Mouse (Mus musculus) neural tube, embryonic 14.5 days (tissue): ENCODE results near the gene Cpb1. TPM values are rescaled to one million over a fixed set of nuclear protein-coding genes. Genes with fewer than 3 reads are reported as not detected.

ENCODE experiments used
- ATAC-seq: fragments of 200-750 bp; cut with Nextera tagmentation; 2 replicates; pipeline ENCODE4 v1.8.0; 2017; ENCODE audit warnings: low read depth, mild to moderate bottlenecking, moderate TSS enrichment, moderate library complexity
- H3K27ac ChIP-seq: fragments of 300-500 bp; sonication (generic); 2 replicates; pipeline ENCODE4 v1.5.1; 2014; ENCODE audit warnings: low read depth, mild to moderate bottlenecking, control low read depth, low read length, moderate library complexity, mixed read lengths
- H3K27me3 ChIP-seq: fragments of 300-500 bp; sonication (generic); 2 replicates; pipeline ENCODE4 v1.6.1; 2014; ENCODE audit warnings: low read length; ENCODE audit not compliant: control insufficient read depth, insufficient read depth
- H3K36me3 ChIP-seq: fragments of 300-500 bp; sonication (generic); 2 replicates; pipeline ENCODE4 v1.6.1; 2014; ENCODE audit warnings: low read length, mixed read lengths; ENCODE audit not compliant: control insufficient read depth, insufficient read depth
- H3K4me1 ChIP-seq: fragments of 300-500 bp; sonication (generic); 2 replicates; pipeline ENCODE4 v1.6.1; 2014; ENCODE audit warnings: low read length; ENCODE audit not compliant: control insufficient read depth, insufficient read depth
- H3K4me2 ChIP-seq: fragments of 300-500 bp; sonication (generic); 2 replicates; pipeline ENCODE4 v1.6.1; 2014; ENCODE audit warnings: mild to moderate bottlenecking, low read depth, low read length, control low read depth
- H3K4me3 ChIP-seq: fragments of 300-500 bp; sonication (generic); 2 replicates; pipeline ENCODE4 v1.5.1; 2014; ENCODE audit warnings: low read depth, low read length, control low read depth, mixed read lengths
- H3K9ac ChIP-seq: fragments of 300-500 bp; sonication (generic); replicated peaks from 2 replicates; pipeline ENCODE4 v1.6.1; 2014; ENCODE audit warnings: low read depth, mild to moderate bottlenecking, control low read depth, low read length, mixed read lengths
- H3K9me3 ChIP-seq: fragments of 300-500 bp; sonication (generic); 2 replicates; pipeline ENCODE4 v1.6.1; 2016; ENCODE audit warnings: low read length; ENCODE audit not compliant: control insufficient read depth
- WGBS: fragments of 180-500 bp; shearing (Covaris S2); extraction: QIAGEN DNeasy Blood & Tissue Kit; methylation state at CpG from one replicate; pipeline ENCODE4 v1.1.7; 2014; 5-methylcytosine and 5-hydroxymethylcytosine counted together
- polyA plus RNA-seq: library from polyadenylated mRNA; unstranded; fragments of >200 nt; fragmentation: Nextera tagmentation; extraction: Ambion mirVana; gene quantifications from 2 replicates; pipeline ENCODE4 v1.2.1, GENCODE M21; 2014

Gene Cpb1
- polyA plus RNA-seq = 0.24 and 0.43 TPM in 2 replicates

DNA sequence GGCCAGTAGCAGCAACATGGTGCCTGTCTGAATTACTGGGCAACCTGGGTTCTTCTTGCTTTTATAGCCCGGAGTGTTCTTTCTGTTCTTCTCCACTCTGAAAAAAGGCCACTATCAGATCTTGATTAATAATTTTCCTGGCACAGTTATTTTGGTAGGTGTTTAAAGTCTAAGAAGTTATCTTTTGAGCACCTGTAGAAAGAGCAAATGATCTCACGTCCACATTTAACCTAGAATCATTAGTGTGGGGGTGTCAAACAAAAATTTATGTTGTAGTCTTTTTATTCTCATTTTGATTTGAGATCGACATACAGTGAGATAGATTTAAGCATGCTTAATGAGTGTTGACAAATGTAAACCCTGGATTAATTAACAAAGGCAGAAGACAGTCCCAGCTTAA lies at the start of gene Cpb1:
Gene Cpb1, minus strand, starts transcription at position 101 of the 400 bp plus-strand sequence.
- ATAC-seq = no peak
- Histone ChIP-seq H3K4me3 (no peak within 1 kb of the TSS), H3K27me3 (no peaks in the 10 kb centered on the region), H3K9me3 (no peaks in the 10 kb centered on the region), H3K4me2 (no peak within 1 kb of the TSS), H3K27ac (no peak within 1 kb of the TSS), H3K9ac (no peak within 1 kb of the TSS), H3K36me3 (no peaks in the 10 kb centered on the region), H3K4me1 (no peaks in the 10 kb centered on the region)
- WGBS = 93% methylated on average over 3 of the region's 3 CpGs

DNA sequence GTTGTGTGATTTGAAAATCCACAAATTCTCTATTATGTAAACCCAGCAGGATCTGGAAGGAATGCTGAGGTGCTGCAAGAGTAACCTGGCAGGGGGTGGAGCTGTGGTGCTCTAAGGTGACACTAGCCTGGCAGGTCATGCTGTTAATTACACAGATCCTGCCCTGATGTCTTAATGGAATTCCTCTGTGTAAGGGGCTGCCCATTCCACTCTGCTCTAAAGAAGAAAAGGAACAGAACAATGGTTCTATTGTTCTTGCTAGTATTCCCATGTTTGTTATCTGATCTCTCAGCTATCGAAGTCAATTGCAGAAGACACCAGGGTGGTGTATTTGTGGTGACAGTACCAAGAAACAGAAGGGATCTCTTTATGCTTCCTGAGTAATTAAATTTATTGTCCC lies 41.7 kb upstream of the Cpb1 start:
- no peak overlapping the region for H3K9ac ChIP-seq
- H3K27ac ChIP-seq = no peak overlapping the region
- 26% methylated on average over 1 of the region's 1 CpGs for WGBS
- H3K4me1 ChIP-seq = no peaks in the 10 kb centered on the region
- ATAC-seq = no peak
- no peaks in the 10 kb centered on the region for H3K36me3 ChIP-seq
- no peak overlapping the region for H3K4me3 ChIP-seq
- no peaks in the 10 kb centered on the region for H3K27me3 ChIP-seq
- no peaks in the 10 kb centered on the region for H3K9me3 ChIP-seq
- H3K4me2 ChIP-seq = no peak overlapping the region

DNA sequence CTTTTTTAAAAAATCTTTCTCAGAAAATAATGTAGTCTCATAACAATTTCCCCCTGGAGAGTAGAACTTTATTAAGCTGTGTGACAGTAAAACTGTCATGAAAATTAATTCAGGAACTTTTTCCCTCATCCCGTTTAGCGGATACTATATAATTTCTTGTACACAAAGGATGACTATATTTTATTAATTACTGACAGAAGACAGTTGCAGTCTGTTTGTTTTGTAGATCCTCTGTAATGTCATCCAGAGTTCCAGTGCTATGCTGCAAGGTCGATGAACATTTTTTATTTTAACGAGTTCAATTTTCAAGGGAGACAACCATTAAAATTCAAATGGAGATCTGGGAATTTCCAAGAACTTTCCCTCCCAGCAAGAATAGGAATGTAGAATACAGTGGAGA lies 33.6 kb upstream of the Cpb1 start:
- 82% methylated on average over 4 of the region's 4 CpGs for WGBS
- H3K27ac ChIP-seq = no peak overlapping the region
- no peak overlapping the region for H3K9ac ChIP-seq
- no peak for ATAC-seq
- H3K9me3 ChIP-seq = no peaks in the 10 kb centered on the region
- H3K4me2 ChIP-seq = no peak overlapping the region
- no peaks in the 10 kb centered on the region for H3K4me1 ChIP-seq
- no peaks in the 10 kb centered on the region for H3K36me3 ChIP-seq
- no peak overlapping the region for H3K4me3 ChIP-seq
- no peaks in the 10 kb centered on the region for H3K27me3 ChIP-seq

DNA sequence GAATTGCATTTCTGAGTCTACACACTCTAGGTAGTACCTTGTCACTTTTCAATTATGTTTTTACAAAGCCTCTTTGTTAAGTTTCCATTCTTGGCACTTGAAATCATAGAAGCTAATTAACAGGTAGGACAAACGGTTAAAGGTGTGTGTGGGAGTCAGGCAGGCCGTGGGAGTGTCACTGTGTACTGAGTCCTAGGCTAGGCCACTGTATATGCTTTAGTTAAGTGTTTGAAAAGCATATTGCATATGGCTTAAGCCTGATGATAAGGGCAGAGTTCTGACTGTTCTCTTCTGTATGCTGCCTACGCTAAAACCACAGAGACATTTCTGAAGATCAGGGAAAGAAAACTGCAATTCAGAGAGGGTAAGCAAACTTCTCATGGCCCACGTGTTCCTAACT lies 31.7 kb upstream of the Cpb1 start:
- H3K4me1 ChIP-seq = no peaks in the 10 kb centered on the region
- WGBS = 86% methylated on average over 4 of the region's 4 CpGs
- no peaks in the 10 kb centered on the region for H3K27me3 ChIP-seq
- no peak overlapping the region for H3K27ac ChIP-seq
- ATAC-seq = no peak
- no peak overlapping the region for H3K4me3 ChIP-seq
- H3K36me3 ChIP-seq = no peaks in the 10 kb centered on the region
- no peak overlapping the region for H3K9ac ChIP-seq
- no peak overlapping the region for H3K4me2 ChIP-seq
- H3K9me3 ChIP-seq = no peaks in the 10 kb centered on the region

DNA sequence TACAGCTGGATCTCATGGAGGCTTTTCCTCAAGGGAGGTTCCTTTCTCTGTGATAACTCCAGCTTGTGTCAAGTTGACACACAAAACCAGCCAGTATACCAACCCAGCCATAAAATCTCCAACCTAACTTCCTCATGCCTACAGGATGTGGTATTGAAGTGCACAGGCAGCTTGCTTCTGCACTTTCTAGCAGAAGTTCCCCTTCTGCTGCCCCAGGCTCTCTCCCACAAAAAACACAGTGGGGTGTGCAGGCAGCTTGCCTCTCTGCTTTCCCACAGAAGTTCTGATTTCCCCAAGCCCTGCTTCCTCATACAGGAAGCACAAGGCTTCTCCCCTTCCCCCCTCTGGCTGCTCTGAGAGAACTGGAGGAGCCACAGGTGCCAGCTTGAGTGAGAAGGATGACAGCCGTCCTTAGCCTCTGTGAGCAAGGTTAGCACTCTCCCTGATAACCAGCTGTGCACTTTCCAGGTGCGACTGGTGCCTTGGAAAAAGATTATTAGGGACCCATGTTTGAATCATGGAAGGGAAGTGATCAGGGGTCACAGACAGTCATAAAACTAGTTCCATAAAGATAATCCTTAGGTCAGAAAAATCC lies 29.3 kb upstream of the Cpb1 start:
- no peak overlapping the region for H3K4me2 ChIP-seq
- 59% methylated on average over 2 of the region's 2 CpGs for WGBS
- no peak overlapping the region for H3K9ac ChIP-seq
- H3K4me1 ChIP-seq = no peaks in the 10 kb centered on the region
- no peak overlapping the region for H3K4me3 ChIP-seq
- no peak overlapping the region for H3K27ac ChIP-seq
- no peaks in the 10 kb centered on the region for H3K9me3 ChIP-seq
- no peaks in the 10 kb centered on the region for H3K27me3 ChIP-seq
- no peaks in the 10 kb centered on the region for H3K36me3 ChIP-seq
- ATAC-seq = no peak

DNA sequence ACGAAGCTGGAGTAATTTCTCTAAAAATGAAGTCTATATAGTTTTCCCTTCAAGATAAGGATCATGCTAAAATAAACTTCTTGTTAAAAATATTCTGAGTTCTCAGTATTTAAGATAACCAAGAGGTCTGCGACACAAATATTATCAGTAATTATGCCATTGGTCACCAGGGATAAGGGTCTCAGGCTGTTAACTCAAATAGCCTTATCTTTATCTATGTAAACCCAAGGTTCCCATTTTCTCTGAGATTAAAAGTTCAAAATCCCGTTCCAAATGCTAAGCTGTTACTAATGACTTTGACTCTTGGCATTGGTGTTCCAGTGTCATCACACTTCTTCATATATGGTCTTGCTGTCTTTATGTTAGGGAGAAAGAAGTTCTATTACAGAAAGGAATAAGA lies 20.0 kb upstream of the Cpb1 start:
- H3K4me3 ChIP-seq = no peak overlapping the region
- WGBS = 89% methylated on average over 3 of the region's 3 CpGs
- H3K27me3 ChIP-seq = no peaks in the 10 kb centered on the region
- no peak for ATAC-seq
- no peak overlapping the region for H3K9ac ChIP-seq
- H3K27ac ChIP-seq = no peak overlapping the region
- H3K4me2 ChIP-seq = no peak overlapping the region
- H3K9me3 ChIP-seq = no peaks in the 10 kb centered on the region
- no peaks in the 10 kb centered on the region for H3K36me3 ChIP-seq
- no peaks in the 10 kb centered on the region for H3K4me1 ChIP-seq

DNA sequence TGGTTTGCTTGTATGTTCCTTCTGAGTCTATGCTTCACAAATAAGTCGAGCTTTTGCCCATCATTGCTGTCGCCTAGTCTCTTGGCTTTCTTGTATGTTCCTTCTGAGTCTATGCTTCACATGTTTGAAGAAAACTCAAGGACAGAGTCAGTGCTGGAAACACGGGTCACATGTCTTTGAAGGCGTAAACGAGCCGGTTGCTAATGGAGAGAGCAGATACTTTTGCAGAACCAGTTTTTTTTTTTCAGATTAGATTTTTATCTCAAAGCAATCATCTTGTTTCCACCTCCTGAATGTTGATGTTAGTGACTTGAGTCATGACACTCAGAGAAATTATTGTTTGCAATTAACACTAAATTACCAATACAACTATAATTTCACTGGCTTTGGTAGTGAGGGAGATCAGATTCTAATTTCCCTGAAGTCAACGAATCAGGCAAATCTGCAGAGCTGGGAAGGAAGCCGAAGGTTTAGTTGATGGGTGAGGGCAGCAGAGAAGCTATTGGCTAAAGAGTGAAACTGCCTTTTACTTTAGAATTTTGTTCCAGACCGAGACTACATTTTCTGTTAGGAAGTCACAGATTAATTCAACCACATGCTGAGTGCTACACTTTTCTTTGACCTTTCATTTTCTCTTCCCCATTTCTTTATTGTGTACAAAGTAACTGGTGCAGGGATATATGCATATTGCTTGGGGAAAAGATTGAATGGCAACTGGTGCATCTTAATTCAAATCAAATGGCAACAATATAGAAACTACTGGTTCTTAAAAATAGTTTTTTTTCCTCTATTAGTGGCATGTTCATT lies 19.2 kb upstream of the Cpb1 start:
- Histone ChIP-seq H3K9me3 (no peaks in the 10 kb centered on the region), H3K36me3 (no peaks in the 10 kb centered on the region), H3K4me2 (no peak overlapping the region), H3K4me1 (no peaks in the 10 kb centered on the region), H3K4me3 (no peak overlapping the region), H3K27me3 (no peaks in the 10 kb centered on the region), H3K27ac (no peak overlapping the region), H3K9ac (no peak overlapping the region)
- ATAC-seq = no peak
- 85% methylated on average over 9 of the region's 9 CpGs for WGBS

DNA sequence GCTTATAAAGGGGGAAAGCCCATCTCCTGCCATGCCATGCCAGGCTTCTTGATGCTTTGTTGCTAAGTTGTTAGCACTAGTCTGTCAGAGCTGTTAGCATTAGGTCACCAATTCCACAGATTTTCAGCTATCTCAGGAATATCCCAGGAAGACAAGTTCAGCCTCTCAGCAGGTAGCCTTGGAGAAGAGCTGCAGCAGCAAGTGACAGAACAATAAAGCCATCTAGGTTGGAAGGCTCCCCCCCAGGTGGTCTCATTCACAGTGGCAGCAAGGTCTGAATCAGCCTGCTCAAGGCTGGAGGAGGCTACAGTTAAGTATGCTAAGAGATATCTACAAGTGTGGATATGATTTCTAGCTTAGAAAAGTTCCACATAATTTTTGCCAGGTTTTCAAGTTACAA lies 15.8 kb upstream of the Cpb1 start:
- H3K9me3 ChIP-seq = no peaks in the 10 kb centered on the region
- no peak overlapping the region for H3K4me3 ChIP-seq
- ATAC-seq = no peak
- no peaks in the 10 kb centered on the region for H3K27me3 ChIP-seq
- H3K36me3 ChIP-seq = no peaks in the 10 kb centered on the region
- no peak overlapping the region for H3K9ac ChIP-seq
- no peaks in the 10 kb centered on the region for H3K4me1 ChIP-seq
- H3K27ac ChIP-seq = no peak overlapping the region
- no peak overlapping the region for H3K4me2 ChIP-seq

DNA sequence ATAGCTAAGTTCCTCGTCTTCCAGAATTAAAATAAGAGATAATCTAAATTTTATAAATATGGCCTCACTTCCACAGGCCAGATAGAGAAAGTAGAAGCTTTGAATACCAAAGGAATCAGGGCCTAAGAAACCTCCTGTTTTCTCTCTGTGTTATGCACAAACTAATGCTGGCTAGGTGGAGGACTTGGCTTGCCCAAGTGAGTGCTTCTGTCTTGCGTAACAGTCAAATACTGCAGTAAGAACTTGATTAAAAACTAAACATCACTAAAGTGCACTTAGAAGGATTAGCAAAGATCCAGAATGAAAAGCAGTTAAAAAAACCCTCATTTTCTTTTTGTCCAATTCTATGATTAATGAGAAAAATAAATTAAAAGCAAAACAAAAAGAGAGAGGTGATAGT lies 13.2 kb upstream of the Cpb1 start:
- Histone ChIP-seq H3K4me1 (no peaks in the 10 kb centered on the region), H3K4me3 (no peak overlapping the region), H3K9ac (no peak overlapping the region), H3K27me3 (no peaks in the 10 kb centered on the region), H3K27ac (no peak overlapping the region), H3K4me2 (no peak overlapping the region), H3K9me3 (no peaks in the 10 kb centered on the region), H3K36me3 (no peaks in the 10 kb centered on the region)
- 92% methylated on average over 2 of the region's 2 CpGs for WGBS
- no peak for ATAC-seq
